21 mouse cellular contexts compared by ENCODE assay signal in the genomic region with DNA sequence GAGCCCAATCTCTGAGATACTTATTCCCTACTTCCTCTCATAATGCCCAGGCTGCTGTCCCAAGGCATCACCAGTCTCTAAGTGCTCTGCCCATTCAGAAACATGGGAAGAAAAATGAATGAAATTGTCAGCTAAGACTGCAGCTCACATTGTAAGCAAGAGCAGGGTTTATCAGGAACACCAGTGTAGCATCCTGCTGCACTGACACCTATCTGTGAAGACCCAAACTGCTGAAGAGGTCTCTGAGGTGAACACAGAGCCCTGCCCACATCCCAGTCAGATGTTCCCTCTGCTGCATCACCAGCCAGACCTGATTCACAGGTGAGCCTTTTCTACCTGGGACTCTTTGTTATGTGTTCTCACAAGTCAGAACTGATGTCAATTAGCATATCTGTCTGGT. TPM values are rescaled to one million over a fixed set of nuclear protein-coding genes. Genes with fewer than 3 reads are reported as not detected.
DNase-seq lines count a peak whose midpoint lies in the region; ATAC-seq and TF ChIP-seq lines count a peak whose summit lies in the region.
"Had no signal": no experiment of that assay in that cellular context is flagged by ENCODE, and none has a peak within 500 bp of the region (broad histone marks: within the 10 kb centered on the region; RNA-seq: fewer than 3 reads in every experiment).

No protein-coding gene starts in this region.

- H3K4me1 ChIP-seq in intestine, postnatal 0 days (replicated peaks; ENCODE audit: control insufficient read depth, insufficient read depth, low read length): no peaks in the 10 kb centered on the region
- H3K4me1 ChIP-seq in intestine, embryonic 15.5 days (replicated peaks): peaks cover 13% of the 10 kb centered on the region
- H3K4me1 ChIP-seq in cortical plate, adult 2 months (ENCODE audit: control insufficient read depth, insufficient read depth, low read length): peaks cover 1% of the 10 kb centered on the region; the same call in 1 of the 2 replicates
- H3K4me1 ChIP-seq in midbrain, embryonic 16.5 days (ENCODE audit: control insufficient read depth, insufficient read depth, low read length): peaks cover 52% of the 10 kb centered on the region
- H3K4me1 ChIP-seq in heart, embryonic 12.5 days (replicated peaks): peaks cover 16% of the 10 kb centered on the region

- no peaks in the 10 kb centered on the region for H3K36me3 ChIP-seq in intestine, postnatal 0 days (ENCODE audit: control insufficient read depth, insufficient read depth)
- no peaks in the 10 kb centered on the region for H3K36me3 ChIP-seq in intestine, embryonic 15.5 days
- H3K36me3 ChIP-seq in midbrain, embryonic 16.5 days (ENCODE audit: control insufficient read depth, insufficient read depth, low read length): no peaks in the 10 kb centered on the region
- H3K36me3 ChIP-seq in heart, embryonic 12.5 days: no peaks in the 10 kb centered on the region
- H3K36me3 ChIP-seq: embryonic facial prominence, embryonic 15.5 days had no signal

- TF ChIP-seq POLR2A in cortical plate, adult 2 months (IDR thresholded peaks at IDR 0.05; ENCODE audit: extremely low read depth, insufficient read depth, low read length): no peak

- no peak overlapping the region for H3K9ac ChIP-seq in intestine, postnatal 0 days (ENCODE audit: low read depth, low read length)
- H3K9ac ChIP-seq in intestine, embryonic 15.5 days: no peak overlapping the region
- peak overlapping the region; percentile 57 for H3K9ac ChIP-seq in midbrain, embryonic 16.5 days (ENCODE audit: low read depth, low read length)
- H3K9ac ChIP-seq in heart, embryonic 12.5 days: no peak overlapping the region
- H3K9ac ChIP-seq: embryonic facial prominence, embryonic 15.5 days had no signal

- H3K27ac ChIP-seq in intestine, postnatal 0 days (ENCODE audit: low read depth, low read length): no peak overlapping the region
- H3K27ac ChIP-seq in intestine, embryonic 15.5 days: no peak overlapping the region
- H3K27ac ChIP-seq in cortical plate, adult 2 months (ENCODE audit: insufficient read depth, low read length): no peak overlapping the region
- no peak overlapping the region; the same call in none of the 2 replicates for H3K27ac ChIP-seq in midbrain, embryonic 16.5 days (ENCODE audit: low read length)
- H3K27ac ChIP-seq in heart, embryonic 12.5 days (ENCODE audit: poor library complexity, severe bottlenecking): no peak overlapping the region
- H3K27ac ChIP-seq: embryonic facial prominence, embryonic 15.5 days had no signal

- no peak overlapping the region for H3K4me3 ChIP-seq in intestine, postnatal 0 days (ENCODE audit: low read depth, low read length)
- no peak overlapping the region for H3K4me3 ChIP-seq in intestine, embryonic 15.5 days (replicated peaks)
- H3K4me3 ChIP-seq in cortical plate, adult 2 months (ENCODE audit: insufficient read depth, low read length): peak overlapping the region; percentile 83
- peak overlapping the region; percentile 70 for H3K4me3 ChIP-seq in midbrain, embryonic 16.5 days (ENCODE audit: low read depth, low read length)
- no peak overlapping the region for H3K4me3 ChIP-seq in heart, embryonic 12.5 days
- H3K4me3 ChIP-seq: embryonic facial prominence, embryonic 15.5 days; megakaryocyte, embryonic 14.5 days had no signal

- no peak overlapping the region for H3K4me2 ChIP-seq in intestine, postnatal 0 days (replicated peaks; ENCODE audit: low read depth)
- H3K4me2 ChIP-seq in intestine, embryonic 15.5 days (replicated peaks): no peak overlapping the region
- peak overlapping the region; percentile 88 for H3K4me2 ChIP-seq in midbrain, embryonic 16.5 days (ENCODE audit: low read length)
- H3K4me2 ChIP-seq in heart, embryonic 12.5 days: no peak overlapping the region
- H3K4me2 ChIP-seq: embryonic facial prominence, embryonic 15.5 days had no signal

- DNase-seq in MN1 (ENCODE audit: low spot score): peak; percentile 48
- no peak for DNase-seq in liver
- DNase-seq: adrenal gland, postnatal 36 days; gastrocnemius, postnatal 14 days; heart, postnatal 10 days; kidney, adult 11 months; kidney, postnatal 10 days; right cerebral cortex, postnatal 14 days had no signal

- no peak for ATAC-seq in intestine, postnatal 0 days
- no peak for ATAC-seq in intestine, embryonic 15.5 days
- ATAC-seq in midbrain, embryonic 16.5 days: no peak
- no peak for ATAC-seq in heart, embryonic 12.5 days (ENCODE audit: insufficient number of reproducible peaks, low FRiP score)
- no peak for ATAC-seq in monocyte, adult 5-6 weeks (replicated peaks; ENCODE audit: insufficient number of reproducible peaks, low FRiP score, low TSS enrichment, poor library complexity, severe bottlenecking)
- ATAC-seq: CD4-positive, CD25-positive, alpha-beta regulatory T cell, adult 4 months; lung, postnatal 0 days had no signal

- no peaks in the 10 kb centered on the region for H3K9me3 ChIP-seq in intestine, postnatal 0 days (ENCODE audit: control insufficient read depth)
- no peaks in the 10 kb centered on the region for H3K9me3 ChIP-seq in intestine, embryonic 15.5 days
- H3K9me3 ChIP-seq in midbrain, embryonic 16.5 days (replicated peaks; ENCODE audit: control insufficient read depth, low read length, poor library complexity, severe bottlenecking): no peaks in the 10 kb centered on the region
- no peaks in the 10 kb centered on the region for H3K9me3 ChIP-seq in heart, embryonic 12.5 days (replicated peaks)
- H3K9me3 ChIP-seq: embryonic facial prominence, embryonic 15.5 days; megakaryocyte, embryonic 14.5 days had no signal

- 0 out of 2 replicates have a peak, but pooled peaks have one; percentile 8 for TF ChIP-seq CTCF in intestine, postnatal 0 days (IDR thresholded peaks at IDR 0.05; ENCODE audit: low read depth)
- TF ChIP-seq CTCF in cortical plate, adult 2 months (IDR thresholded peaks at IDR 0.05; ENCODE audit: extremely low read depth, insufficient read depth, low read length): no peak

- peaks cover 26% of the 10 kb centered on the region for H3K27me3 ChIP-seq in intestine, postnatal 0 days (replicated peaks; ENCODE audit: control insufficient read depth, insufficient read depth, low read length)
- H3K27me3 ChIP-seq in intestine, embryonic 15.5 days (replicated peaks): peaks cover 35% of the 10 kb centered on the region
- no peaks in the 10 kb centered on the region for H3K27me3 ChIP-seq in midbrain, embryonic 16.5 days (ENCODE audit: control insufficient read depth, insufficient read depth, low read depth, low read length)
- peaks cover 73% of the 10 kb centered on the region for H3K27me3 ChIP-seq in heart, embryonic 12.5 days (replicated peaks)

RNA-seq across cellular contexts. Expression of gene March4, which starts 3.3 kb away (rescaled TPM):
- 0.12 and 0.20 TPM in 2 replicates for polyA plus RNA-seq in intestine, postnatal 0 days (2015; fragmentation: Nextera tagmentation; extraction: Ambion mirVana)
- 0.37 and 0.38 TPM in 2 replicates for polyA plus RNA-seq in intestine, embryonic 15.5 days (2015; fragmentation: Nextera tagmentation; extraction: Ambion mirVana)
- polyA plus RNA-seq in cortical plate, adult 2 months (2012; rRNA removed): 5.4 and 5.7 TPM in 2 replicates
- 7.9 and 8.0 TPM in 2 replicates for polyA plus RNA-seq in midbrain, embryonic 16.5 days (2015; fragmentation: Nextera tagmentation; extraction: Ambion mirVana)
- not detected in 2 replicates for polyA plus RNA-seq in heart, embryonic 12.5 days (2016; fragmentation: Nextera tagmentation; extraction: Ambion mirVana)
- total RNA-seq in monocyte, adult 5-6 weeks (2017): not detected in 3 replicates
- total RNA-seq: heart, adult 8-10 months; heart, postnatal 10 days; liver, adult 2 months; neutrophil, adult 5-6 weeks had no signal
- polyA plus RNA-seq: CD4-positive, CD25-positive, alpha-beta regulatory T cell, adult 4 months; liver, adult 2 months had no signal

RNA-seq across cellular contexts. Expression of gene Smarcal1, which starts 49.6 kb away (rescaled TPM):
- 4.6 and 5.4 TPM in 2 replicates for polyA plus RNA-seq in intestine, postnatal 0 days (2015; fragmentation: Nextera tagmentation; extraction: Ambion mirVana)
- 16.5 TPM in 2 replicates for polyA plus RNA-seq in intestine, embryonic 15.5 days (2015; fragmentation: Nextera tagmentation; extraction: Ambion mirVana)
- polyA plus RNA-seq in cortical plate, adult 2 months (2012; rRNA removed): 39.9 and 40.0 TPM in 2 replicates
- polyA plus RNA-seq in midbrain, embryonic 16.5 days (2015; fragmentation: Nextera tagmentation; extraction: Ambion mirVana): 30.5 and 31.2 TPM in 2 replicates
- 18.5 and 18.7 TPM in 2 replicates for polyA plus RNA-seq in heart, embryonic 12.5 days (2016; fragmentation: Nextera tagmentation; extraction: Ambion mirVana)
- 13.2 to 19.4 TPM (median 18.9 TPM) in 3 replicates for total RNA-seq in monocyte, adult 5-6 weeks (2017)

Comparison
In these comparisons a context has a peak if more than half of its experiments do, and no peak if none do; other contexts are left out.
1. H3K4me3 ChIP-seq: peak in cortical plate, adult 2 months (single experiment) and midbrain, embryonic 16.5 days (single experiment); none in intestine, postnatal 0 days (single experiment), intestine, embryonic 15.5 days (single experiment) and heart, embryonic 12.5 days (single experiment).